Mouse (Mus musculus) frontal cortex, postnatal 10 days (tissue): Measurements from ENCODE around the gene Atp6v0e.

Experiments used
- DNase-seq, 2 experiments: peaks; one replicate each; pipeline ENCODE4 v3.0.0; 2022; ENCODE audit warnings: low spot score in 2 of 2, mixed read lengths in 1 of 2

Gene Atp6v0e

DNA sequence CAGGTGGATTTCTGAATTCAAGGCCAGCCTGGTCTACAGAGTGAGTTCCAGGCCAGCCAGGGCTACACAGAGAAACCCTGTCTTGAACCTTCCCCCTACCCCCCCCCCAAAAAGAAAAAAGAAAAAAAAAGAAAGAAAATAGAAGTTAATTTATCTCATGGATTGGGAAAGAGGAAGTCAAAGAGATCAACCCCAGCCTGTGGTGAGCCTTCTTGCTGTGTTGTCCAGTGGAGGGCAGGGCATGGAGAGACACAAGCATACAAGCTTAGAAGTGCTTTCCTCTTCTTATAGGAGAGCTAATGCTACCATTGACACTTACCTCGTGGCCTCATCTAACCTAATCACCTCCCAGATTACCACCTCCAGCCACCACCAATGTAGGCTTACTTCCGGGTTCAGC, 23.2 kb upstream of the Atp6v0e start:
- DNase-seq, result no peak

DNA sequence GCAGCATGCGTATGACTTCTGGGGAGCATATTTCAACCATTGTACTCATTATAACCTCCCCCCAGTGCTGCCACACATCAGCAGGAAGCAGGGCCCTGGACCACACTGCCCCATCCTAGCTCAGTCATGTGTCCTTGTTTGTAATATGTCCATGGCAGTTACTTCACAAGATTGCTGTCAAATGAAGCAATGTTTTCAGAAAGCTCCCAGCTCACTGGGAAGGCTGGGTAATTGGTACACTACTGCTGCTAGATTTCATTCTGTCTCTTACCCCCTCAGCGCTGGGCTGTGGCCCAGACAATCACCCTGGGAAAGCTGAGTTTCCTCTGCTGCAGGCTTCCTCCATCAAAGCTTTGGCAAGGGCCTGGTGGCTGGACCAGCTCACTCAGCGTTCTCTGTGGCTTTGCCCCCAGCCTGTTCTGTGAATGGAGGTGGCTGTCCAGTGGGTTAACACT, 22.7 kb upstream of the Atp6v0e start:
- DNase-seq, result no peak

GRCm38 (mm10) chr17:26643456-26643855, 19.6 kb upstream of the Atp6v0e start:
- no peak for DNase-seq

GRCm38 (mm10) chr17:26643993-26644392, 19.0 kb upstream of the Atp6v0e start:
- no peak for DNase-seq

- DNase-seq, result no peak
Measured at GRCm38 (mm10) chr17:26644509-26645410, 18.3 kb upstream of the Atp6v0e start.

DNA sequence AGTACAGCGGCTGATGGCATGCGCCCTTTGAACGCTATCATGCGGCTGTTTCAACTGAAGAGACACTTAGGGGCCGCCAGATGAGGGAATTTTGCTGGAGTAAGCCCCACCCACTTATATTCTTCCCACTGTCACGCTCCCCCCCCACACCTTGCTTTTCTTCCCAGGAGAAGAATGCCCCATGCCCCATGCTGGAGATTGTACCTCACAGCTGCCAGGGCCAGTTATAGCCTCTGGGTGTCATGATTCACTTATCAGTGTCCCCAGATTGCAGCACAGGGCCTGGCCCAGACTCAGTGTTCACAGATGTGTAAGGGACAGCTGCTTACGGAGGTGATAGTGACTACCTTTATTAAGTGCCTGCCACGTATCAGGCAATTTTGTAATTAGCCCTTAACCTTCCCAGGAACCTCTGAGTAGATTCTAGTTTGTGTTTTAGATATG, 17.6 kb upstream of the Atp6v0e start:
- no peak for DNase-seq

DNA sequence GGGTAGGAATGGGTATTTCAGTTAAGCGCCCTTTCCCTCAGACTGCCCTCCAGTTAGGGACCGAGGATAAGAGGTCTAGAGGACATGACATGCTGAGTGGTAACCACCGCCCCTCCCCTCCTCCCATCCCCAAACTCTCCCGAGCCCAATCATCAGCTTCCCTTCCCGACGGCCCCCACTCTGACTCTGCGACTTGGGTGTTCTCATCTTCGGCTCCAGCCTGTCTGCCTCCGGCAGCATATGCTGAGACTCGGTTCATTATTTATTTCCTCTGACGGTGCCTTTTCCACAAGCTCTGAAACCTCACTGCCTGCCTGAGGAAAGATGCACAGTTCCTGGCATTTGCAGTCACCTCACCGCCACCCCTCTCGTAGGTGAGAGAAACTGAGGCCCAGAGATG, 15.7 kb upstream of the Atp6v0e start:
- DNase-seq, result no peak

- DNase-seq, result no peak
Measured at GRCm38 (mm10) chr17:26649565-26649964, 13.5 kb upstream of the Atp6v0e start.

DNA sequence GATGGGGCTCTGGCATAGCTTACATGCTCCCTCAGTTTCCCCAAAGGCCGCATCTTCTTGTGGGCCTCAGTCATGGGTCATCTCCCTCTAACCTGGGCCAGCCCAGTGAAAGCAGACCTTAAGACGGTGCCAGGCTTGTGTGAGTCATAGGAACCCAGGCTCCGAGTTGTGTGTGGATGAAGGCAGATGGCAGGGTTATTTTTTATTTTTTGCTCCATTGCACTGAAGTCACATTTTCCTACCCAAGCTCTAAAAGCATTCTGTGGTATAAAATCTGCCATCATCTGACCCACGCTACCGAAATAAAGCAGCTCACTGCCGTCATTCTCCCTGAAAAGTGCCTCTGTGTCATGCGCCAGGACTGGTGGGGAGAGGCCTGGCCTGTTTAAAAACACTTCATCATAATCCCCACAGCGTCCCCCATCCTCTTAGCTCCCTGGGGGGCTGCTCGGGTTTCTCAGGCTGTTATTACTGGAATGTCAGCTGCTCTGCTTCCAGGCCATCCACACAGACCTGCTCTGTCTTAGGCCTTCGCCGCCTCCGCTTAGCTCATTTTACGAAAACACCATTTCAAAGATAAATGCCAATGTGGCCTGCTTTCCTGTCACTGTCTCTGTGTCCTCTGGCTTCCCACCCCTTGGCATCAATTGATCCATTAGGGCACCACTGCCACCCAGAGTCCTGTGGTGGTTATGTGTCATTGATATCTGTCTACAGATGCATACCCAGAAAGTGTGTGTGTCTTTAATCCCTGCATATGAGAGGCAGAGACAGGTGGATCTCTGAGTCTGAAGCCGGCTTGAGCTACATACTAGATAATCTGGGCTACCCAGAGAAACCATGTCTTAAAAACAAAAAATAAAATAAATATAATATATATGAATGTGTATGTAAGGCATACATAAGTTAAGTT, 12.3 kb upstream of the Atp6v0e start:
- peak in 1 of 2 experiments; percentile 56 for DNase-seq

- no peak for DNase-seq
Measured at GRCm38 (mm10) chr17:26658854-26659572, 4.0 kb upstream of the Atp6v0e start.

DNA sequence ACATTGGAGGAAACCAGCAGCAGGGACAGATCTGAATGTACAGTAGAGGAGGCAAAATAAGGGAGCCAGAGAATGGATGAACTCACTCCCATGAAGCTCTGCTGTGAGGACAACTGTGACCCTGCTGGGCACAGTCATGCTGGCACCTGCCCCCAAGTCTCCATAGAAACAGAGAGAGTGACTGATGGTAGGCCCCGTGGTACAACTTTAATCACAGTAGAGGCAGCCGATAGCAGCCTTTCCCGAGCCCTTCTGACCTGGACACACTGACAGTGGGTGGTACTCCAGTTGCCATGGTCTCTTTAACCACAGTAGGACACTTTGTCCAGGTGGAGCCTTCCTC, 3.5 kb upstream of the Atp6v0e start:
- DNase-seq, result no peak

DNA sequence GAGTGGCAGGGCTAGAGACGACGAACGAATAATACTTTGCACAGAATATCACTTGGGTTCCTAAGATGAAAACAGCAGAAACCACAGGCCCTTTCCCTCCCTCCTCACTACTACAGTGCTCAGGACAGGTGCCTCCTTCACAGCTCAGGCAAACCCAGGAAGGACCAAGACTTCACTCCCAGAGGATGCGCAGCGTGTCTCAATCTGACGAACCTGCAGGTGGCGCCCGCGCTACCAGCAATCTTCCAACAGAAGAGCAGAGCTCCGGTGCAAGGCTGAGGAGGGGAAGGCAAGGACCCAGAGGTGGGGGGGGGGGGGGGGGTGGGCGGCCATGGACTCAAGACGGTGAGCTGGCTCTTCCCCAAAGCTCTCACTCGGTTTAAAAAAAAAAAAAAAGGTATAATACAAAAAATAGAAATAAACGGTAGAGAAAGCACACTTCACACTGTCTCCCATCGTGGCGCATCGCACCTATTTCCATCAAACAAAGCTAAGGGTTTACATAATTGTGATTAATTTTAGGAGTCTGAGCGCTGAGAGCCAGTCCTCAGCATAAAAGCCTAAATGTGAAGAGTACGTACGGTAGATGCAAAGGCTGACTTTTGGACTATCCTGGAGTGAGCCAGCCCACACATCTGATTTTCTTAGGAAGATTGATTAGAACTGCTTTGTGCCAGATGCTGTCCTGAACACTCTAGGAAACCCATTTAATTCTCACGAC, 2.7 kb upstream of the Atp6v0e start:
- DNase-seq, result peak; percentile 77 to 85

- no peak for DNase-seq
Measured at GRCm38 (mm10) chr17:26662204-26662603, 827 bp upstream of the Atp6v0e start.

DNA sequence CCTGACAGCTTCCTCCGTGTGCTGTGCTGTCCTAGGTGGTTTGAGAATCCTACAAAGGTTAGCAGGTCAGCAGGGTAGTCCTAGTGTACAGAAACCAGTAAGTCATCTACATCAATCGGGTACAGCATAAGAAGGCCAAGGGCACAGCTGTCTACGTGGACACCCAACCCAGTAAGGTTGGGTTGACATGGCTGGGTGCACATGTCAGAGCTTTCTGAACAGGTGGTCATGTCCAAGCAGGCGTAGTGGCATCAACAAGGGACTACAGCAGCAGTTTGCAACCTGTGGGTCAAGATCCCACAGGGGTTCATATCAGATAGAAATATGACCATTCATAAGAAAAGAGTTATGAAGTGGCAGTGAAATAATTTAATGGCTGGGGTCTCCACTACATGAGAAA, 2.6 kb downstream of the Atp6v0e start:
- no peak for DNase-seq

DNA sequence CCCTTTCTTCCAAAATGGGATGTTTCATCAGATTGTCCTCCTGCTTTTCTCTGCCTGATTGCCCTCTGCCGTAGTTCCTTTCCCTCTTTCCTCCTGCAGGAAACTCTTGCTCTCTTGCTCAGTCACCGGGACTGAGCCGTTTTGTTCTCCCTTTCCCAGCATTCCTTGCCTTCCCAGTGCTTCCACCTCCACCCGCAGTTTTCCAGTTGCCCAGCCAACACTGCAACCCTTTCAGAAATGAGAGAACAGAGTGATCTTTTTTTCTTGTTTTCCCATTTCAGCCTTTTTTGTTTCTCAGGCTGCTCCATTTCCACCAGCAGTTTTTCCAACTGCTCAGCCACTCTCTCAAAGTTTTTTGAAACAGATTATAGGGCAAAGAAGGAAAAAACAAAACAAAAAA, 8.2 kb downstream of the Atp6v0e start:
- DNase-seq, result no peak

- no peak for DNase-seq
Measured at GRCm38 (mm10) chr17:26675845-26676244, 12.8 kb downstream of the Atp6v0e start.

- DNase-seq, result peak; percentile 82 to 88
Measured at GRCm38 (mm10) chr17:26676252-26676615, 13.2 kb downstream of the Atp6v0e start.

DNA sequence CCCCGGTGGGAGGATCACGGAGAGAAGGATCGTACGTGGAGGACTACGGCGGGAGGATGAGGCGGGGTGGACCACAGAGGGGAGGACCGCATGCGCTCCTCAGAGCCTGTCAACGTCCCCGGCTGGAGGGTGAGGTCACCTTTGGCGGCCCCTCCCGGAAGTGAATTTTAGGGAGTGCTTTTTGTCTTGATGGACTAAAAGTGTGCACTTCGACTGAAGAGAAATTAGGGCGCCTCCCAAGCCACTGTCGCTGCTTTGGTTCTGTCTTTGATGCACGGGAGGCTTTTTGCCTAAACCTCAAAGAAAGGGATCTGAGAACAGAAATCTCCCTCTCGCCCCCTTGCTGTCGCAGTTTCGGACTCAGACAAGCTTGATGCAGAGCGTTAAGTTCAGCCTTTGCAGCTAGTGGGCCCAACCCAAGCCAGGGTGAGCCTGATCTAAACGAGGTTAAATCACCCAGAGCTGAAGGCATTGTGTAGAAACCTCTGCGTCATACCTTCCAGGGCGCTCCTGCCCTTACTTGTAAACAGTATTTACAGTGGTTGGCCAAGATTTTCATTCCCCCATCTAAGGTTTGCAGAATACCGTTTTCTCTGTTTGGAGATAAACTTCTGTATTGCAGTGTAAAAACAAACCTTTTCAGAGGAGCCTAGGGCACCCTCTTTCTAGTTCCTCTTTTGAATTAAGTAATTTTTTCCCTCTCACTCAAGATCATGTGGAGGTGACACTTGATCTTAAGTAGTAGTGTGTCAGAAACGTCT, 13.8 kb downstream of the Atp6v0e start:
- peak in 1 of 2 experiments; percentile 61 for DNase-seq

DNA sequence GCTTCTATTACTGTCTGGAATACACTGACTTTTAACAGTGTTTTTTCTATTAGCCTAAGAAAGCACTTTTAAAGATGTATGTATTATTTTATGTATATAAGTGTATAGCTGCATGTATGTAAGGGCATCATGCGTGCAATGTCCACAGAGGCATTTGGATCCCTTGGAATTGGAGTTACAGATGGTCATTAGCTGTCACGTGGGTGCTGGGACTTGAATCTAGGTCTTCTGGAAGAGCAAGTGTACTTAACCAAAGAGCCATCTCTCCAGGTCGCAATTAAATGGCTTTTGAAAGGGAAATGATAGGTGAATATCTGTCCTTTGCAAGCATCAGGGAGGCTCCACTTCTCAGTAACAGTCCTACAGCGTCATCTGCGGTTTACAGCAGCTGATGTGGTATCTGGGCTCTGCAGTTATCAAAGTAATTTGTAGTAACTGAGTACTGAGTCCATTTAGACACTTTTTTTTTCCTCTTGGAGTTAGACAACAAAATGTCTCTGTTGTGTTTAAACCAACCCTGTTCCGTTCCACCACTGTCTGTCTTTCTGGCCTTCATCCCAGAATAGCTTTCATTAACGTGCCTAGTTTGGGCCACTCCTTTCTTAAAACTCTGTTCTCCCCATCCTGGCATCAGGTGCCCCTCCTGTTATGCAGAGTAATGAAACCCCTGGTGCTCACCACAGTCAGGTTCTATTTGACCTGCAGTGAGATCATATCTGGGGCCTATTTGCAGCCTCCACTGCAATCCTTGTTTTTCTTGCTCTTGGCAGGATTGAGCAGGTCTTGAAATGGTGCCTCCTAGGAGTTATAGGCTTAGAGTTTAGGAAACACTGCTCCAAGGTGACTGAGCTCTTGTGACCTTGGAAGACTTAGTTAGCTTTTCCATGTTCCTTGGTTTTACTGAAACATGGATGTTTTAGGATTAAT, 14.9 kb downstream of the Atp6v0e start:
- DNase-seq, result no peak
